Mouse (Mus musculus): Measurements from ENCODE around the gene Tomm7. TPM values are rescaled to one million over a fixed set of nuclear protein-coding genes. Genes with fewer than 3 reads are reported as not detected.

Tomm7 gene
- 60.2 TPM for polyA plus RNA-seq (2014; fragmentation: Illumina TruSeq; extraction: RNeasy Lipid Tissue Mini Kit (QIAGEN cat#74804); ENCODE audit: low read depth, low replicate concordance)

DNA sequence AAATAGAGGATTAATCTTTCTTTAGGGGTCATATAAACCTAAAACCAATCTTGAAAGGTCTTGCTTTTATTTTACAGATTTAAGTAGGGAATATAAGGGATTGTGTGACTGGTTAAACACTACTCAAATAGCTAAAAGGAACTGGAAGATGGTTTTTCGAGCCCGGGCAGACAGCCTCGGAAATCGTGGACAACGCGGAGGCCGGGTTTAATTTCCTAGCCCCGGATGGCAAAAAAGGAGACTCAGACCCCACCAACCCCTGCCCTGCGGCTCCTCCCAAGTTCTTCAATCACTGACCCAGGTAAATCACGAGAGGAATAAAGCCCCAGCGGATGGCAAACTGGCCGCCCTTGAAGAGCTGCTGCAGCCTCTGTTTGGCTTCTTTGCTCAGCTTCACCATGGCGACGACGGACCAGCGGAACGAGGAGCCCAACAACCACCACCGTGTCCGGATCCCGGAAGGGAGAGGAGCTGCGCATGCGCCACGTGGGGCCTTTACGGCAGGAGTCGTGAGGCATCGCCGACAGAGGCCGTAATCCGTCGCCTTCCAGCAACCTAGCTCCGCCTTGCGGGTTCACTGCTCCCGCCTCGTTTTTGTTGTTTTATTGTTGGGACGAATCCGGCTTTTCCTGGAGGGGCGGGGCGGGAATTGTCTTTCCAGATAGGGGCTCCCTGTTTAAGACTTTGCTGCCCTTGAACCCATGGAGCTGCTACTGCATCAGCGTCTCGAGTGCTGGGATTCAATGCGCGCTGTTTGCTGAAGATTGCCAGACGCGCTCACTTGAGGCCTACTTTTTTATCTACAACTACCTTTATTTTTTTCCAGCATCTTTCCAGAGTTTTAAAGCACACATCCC is at the start of gene Tomm7:
TSS of gene Tomm7 (minus strand) at position 488 of the 857 bp plus-strand sequence.

Other genes starting within 250 kb of the Tomm7 start
- gene Srpk2, start 159.5 kb downstream of the Tomm7 start, polyA plus RNA-seq (2014; fragmentation: Illumina TruSeq; extraction: RNeasy Lipid Tissue Mini Kit (QIAGEN cat#74804); ENCODE audit: low read depth, low replicate concordance), result 37.9 TPM
- gene Pus7, start 60.5 kb downstream of the Tomm7 start, polyA plus RNA-seq (2014; fragmentation: Illumina TruSeq; extraction: RNeasy Lipid Tissue Mini Kit (QIAGEN cat#74804); ENCODE audit: low read depth, low replicate concordance), result 14.4 TPM
- 15.2 TPM for gene Rint1, start 56.5 kb downstream of the Tomm7 start, polyA plus RNA-seq (2014; fragmentation: Illumina TruSeq; extraction: RNeasy Lipid Tissue Mini Kit (QIAGEN cat#74804); ENCODE audit: low read depth, low replicate concordance)
- 10.8 TPM for gene Fam126a, start 186.5 kb upstream of the Tomm7 start, polyA plus RNA-seq (2014; fragmentation: Illumina TruSeq; extraction: RNeasy Lipid Tissue Mini Kit (QIAGEN cat#74804); ENCODE audit: low read depth, low replicate concordance)